Mouse (Mus musculus): Measurements from ENCODE around the gene Agpat3.
"Not testable (repeated sequence)": the region's sequence is repeated elsewhere in the genome, so short reads cannot be mapped to it uniquely, and the experiment has no call there.

The Agpat3 gene

DNA sequence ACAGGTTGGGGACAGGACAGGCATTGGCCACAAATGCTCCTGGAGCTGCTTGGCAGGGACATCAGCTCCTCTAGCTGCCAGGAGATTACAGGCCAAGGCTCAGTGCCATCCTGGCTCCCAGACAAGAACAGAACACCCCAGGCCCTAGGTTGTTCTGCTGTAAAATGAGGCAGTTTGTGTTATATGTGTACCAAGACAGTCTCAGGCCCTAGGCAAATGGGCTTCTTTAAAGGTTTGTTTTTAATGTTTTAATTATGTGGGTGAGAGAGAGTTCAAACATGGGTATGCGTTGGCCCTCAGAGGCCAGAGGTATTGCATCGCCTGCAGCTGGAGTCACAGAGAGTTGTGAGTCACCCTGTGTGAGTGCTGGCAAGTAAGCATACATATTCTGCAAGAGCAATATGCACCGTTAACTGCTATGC lies 8.0 kb upstream of the Agpat3 start:
- DNase-seq = no peak

DNA sequence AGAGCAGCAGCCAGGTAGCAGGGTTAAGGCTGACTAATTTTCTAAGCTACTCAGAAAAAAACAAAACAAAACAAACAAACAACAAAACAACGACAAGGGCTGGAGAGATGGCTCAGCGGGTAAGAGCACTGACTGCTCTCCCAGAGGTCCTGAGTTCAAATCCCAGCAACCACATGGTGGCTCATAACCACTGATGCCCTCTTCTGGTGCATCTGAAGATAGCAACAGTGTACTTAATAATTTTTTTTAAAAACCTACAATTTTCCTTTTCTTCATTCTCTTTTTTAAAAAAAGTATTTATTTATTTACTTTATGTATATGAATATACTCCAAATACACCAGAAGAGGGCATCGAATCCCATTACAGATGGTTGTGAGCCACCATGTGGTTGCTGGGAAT lies 6.7 kb upstream of the Agpat3 start:
- not testable (repeated sequence) for DNase-seq

GRCm38 (mm10) chr10:78358266-78358665 lies 6.0 kb upstream of the Agpat3 start:
- no peak for DNase-seq

DNA sequence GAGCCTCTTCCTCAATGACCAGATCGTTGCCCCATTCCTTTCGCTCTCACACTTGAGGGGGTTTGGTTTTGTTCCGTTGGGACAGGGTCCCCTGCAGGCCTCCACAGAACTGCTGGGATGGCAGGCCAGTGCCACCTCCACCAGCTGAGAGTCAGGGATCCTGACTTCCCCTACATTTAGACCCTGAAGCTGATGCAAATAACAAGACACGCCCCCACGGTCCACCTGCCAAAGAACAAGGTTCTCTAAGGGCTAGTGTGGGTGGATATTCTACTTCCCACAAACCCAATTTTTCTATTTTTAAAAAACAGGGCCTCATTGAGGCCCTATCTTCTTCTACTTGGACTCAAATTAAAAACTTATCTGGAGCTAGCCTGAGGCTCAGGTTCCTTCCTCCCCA lies 5.5 kb upstream of the Agpat3 start:
- no peak for DNase-seq

DNA sequence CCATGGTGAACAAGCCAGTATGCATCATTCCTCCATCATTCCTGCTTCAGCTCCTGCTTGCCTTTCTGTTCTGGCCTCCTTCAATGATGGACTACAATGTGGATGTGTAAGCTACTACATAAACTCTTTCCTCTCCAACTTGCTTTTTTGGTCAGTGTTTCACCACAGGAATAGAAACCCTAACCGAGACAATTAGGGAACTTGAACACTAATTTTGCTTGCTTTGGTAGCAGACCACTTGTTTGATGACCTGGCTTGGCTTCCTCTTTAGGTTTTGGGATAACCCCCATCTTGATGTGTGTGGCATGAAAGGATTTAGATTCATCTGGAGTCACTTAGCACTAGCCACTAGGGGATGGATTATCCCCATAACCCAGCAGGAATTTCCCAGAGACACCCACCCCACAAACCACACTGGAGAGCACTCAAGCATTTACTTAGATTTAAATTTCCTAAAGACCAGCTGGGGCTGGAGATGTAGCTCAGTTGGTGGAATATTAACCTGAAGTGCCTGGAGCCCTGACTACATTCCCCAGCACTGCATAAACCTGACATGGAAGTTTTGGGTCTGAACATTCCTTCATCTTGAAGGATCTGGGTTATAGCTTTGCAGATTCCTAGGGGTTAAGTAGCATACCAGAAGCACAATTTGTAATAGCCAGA lies 3.8 kb upstream of the Agpat3 start:
- no peak for DNase-seq

GRCm38 (mm10) chr10:78353196-78353595 lies 907 bp upstream of the Agpat3 start:
- no peak for DNase-seq

DNA sequence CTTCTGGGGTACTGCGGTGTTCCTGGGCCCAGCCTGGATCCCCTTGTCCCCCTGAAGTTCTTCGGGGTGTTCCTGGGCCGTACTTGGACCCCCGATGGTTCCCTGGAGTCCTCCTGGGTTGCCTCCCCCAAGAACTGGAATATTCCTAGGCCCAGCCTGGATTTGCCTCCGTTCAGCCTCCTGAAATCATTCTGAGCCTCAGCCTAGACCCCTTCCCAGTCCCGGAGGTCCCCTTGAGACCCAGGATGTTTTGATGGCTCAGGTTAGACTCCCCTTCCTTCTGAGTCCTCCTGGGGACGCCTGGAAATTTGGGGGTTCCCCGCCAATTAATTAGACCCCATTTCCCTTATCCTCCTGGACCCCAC lies 359 bp upstream of the Agpat3 start:
- no peak for DNase-seq

- no peak for DNase-seq
Measured at GRCm38 (mm10) chr10:78351564-78351886, 764 bp downstream of the Agpat3 start.

DNA sequence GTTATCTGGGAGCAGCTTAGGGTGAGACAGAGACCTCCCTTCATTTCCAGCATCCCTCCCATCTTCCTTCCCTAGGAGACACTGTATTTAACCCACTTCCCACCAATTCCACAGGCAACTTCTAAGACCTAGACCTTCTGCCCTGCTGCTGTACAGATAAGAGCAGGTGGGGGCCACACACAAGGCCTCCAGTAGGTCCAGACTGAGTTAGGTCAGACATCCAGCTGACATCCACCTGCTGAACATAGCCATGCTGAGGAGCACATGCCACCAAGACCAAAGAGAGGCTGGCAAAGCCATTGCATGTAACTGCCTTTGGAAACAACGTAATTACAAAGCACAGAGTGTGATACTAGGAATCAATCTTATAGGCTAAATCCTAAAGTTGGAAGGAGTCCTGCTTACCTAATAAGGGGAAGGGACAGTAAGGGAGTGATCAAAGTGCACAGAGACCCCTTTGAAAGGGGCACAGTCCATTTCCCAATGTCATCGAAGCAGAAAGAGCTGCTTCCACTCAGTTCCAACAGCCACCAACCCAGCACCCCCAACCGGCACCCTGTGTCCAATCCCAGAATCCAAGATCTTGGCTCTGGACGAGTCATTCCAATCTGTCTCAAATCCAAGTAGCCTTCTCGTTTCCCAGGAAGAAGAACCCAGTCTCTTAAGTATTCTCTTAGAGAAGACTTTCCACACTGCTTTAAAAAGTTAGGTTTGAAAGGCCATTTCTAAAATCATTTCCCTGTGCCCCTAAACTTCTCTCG lies 1.3 kb downstream of the Agpat3 start:
- DNase-seq = no peak

DNA sequence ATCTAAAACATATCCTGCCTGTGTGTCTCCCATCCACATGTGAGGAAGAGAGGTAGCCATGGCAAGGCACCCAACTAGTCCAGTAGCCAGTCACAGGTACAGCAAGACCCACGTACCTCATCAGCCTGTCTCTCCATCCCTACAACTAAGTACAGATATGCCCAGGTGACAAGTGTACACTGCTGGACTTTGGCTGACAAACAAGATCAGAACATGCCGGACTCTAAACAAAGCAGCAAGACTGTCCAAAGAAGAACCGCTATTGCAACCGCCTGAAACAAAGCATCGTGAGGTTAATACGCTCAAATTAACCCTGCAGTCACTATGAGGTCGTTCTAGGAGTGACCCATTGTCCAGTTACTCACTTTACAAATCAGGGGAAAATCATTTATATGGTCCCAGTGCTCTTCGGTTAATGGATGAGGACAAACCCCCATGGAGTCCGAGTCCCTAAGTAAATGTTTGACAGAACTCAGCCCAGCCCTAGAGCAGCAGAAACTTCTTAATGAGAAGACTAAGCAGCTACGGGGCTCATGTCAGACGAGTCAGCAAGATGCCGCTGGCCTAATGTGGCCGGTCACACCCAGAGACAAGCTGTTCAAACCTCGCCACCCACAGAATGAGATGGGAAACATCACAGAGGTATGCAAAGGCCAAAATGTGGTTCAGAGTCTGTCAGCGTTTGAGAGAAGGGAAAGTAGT lies 2.7 kb downstream of the Agpat3 start:
- DNase-seq = no peak

GRCm38 (mm10) chr10:78348211-78348610 lies 4.1 kb downstream of the Agpat3 start:
- DNase-seq = no peak

DNA sequence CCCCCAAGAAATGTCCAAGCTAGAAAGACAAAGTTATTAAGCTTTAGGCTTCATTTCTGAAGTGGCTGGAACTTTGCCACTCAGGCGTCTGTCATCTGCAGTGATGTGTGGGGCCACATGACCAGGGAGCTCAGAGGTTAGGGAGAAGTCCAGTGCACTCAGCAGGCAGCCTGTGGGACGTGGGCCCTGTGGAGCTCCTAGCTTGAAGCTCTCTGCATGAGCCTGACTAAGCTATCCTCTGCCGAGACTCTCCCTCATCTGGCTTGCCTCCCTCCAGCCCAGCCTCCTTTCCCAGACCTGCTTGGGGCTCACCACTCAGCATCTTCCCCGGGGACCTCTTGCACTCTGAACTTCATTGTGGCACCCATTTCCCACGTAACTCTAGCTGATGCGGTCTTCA lies 4.8 kb downstream of the Agpat3 start:
- no peak for DNase-seq

- DNase-seq = no peak
Measured at GRCm38 (mm10) chr10:78345466-78345865, 6.8 kb downstream of the Agpat3 start.

- DNase-seq = no peak
Measured at GRCm38 (mm10) chr10:78342091-78342490, 10.2 kb downstream of the Agpat3 start.

DNA sequence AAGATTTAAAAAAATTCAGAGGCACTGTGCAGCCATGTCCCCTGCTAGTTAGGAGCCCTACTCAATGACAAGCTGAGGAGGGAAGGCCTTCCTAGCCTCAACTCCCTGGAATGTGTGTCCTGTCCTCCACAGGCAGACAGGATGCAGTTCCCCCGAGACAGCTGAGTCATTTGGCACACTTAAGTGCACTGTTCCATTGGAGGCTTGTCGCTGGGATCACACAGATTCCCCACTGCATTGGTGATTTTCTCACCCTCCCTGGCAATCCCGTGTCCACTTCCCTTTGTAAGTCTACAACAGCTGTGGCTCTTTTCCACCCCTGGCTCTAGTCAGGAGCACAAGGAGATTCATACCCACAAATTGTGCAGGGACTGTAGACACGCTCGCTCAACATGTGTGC lies 14.1 kb downstream of the Agpat3 start:
- DNase-seq = no peak

- no peak for DNase-seq
Measured at GRCm38 (mm10) chr10:78334923-78335561, 17.2 kb downstream of the Agpat3 start.

DNA sequence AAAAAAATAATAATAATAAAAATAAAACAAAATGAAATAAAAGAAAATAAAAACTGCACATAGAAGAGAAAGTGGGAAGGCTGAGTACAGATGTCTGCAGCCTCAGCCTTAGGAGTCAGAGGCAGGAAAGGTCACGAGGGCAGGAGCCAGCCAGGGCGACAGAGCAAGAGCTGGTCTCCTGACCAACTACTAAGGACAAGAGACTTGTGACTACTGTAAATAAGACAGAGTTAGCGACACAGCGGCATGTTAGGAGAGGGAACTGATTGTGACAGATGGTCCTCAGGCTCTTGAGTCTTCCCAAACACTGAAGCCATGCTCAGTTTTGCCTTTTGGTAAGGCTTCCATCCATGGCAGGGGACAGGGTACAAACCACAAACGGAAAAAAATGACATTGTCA lies 20.7 kb downstream of the Agpat3 start:
- no peak for DNase-seq

- DNase-seq = no peak
Measured at GRCm38 (mm10) chr10:78329305-78329704, 23.0 kb downstream of the Agpat3 start.

DNA sequence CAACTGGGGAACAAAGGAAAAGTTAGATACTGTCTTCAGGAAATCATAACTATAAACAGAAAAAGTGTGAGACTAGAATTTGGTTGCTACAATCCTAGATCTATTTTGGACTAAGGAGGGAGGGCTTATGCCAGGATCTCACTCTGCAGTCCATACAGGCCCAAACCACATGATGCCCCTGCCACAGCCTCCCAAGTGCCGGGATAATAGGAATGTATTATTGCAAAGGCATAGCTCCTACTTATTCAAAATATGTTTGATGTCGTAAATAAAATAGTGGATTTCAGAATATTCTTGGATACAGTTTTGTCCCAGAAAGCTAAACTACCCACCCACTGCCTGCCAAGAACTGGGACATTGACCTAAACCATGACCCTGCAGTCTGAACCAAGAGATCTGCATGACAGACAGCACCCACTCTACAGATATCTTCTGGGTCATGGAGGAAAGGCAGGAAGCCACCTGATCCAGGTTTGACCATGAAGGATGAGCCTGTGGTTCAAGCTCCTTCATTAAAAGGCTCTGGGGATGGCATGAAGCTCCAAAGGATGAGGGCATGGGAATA lies 24.2 kb downstream of the Agpat3 start:
- no peak for DNase-seq

DNA sequence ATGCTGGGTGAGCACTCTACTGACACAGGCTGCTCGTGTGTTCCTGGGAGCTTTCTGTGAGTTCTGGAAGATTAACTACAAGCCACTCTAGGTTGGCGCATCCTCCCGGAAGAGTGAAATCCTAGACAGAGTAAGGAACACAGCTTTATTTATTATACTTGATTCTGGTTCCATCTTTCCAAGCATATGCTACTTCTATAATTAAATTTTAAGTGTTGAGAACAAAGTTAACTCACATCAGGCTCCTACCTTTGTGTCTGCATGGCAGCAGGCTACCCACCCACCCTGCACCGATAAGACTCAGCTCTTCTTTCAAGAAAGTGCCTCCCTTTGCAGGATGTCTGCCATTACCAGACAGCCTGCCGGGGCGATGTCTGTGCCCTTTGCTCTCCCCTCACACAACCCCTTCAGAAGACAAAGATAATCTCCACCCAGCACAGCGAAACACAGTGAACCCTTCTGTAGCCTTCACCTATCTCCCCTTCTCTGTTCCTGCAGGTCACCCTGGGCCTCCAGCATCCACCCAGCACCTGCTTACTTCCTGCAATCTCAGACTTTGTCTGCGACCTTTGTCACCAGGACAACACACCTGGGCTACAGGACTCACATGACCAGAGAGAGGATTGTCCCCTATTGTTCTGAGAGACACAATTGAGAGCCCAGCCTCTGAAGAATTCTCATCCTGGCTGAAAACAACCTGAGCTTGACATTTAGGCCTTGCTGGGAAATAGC lies 26.2 kb downstream of the Agpat3 start:
- DNase-seq = no peak

- DNase-seq = no peak
Measured at GRCm38 (mm10) chr10:78324556-78325164, 27.6 kb downstream of the Agpat3 start.

DNA sequence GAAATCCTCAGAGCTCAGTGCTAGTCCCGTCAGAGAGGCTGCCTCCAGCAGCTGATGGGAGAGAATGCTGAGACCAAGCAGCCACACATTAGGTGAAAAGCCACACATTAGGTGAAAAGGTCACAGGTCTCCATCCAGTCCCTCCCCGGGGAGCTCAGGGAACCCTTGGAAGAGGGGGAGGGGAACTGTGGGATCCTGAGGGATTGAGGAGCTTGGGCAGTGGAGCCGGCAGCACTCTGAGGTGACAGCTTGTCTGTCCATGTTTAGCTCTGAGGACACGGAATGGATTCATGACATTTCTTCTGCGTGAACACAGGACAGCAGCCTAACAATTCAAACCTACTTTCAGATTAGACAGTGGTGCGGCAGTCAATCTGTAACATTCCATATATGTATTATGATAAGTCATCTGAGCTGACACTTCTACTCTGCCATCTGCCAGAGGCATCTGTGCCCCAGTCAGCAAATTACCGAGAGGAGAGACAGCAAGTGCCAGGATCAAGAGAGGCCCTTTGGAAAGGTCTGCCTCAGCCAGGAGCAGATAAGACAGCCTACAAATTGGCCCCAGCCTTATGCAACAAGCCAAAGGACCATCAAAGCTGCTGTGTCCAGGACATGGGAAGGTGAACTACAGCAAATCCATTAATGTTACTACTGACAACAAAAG lies 28.9 kb downstream of the Agpat3 start:
- DNase-seq = no peak

All from right cerebral cortex, postnatal 14 days (tissue).